Mouse (Mus musculus) C2C12 (cell line): ENCODE measurements around the gene Phkb. TPM values are rescaled to one million over a fixed set of nuclear protein-coding genes. Genes with fewer than 3 reads are reported as not detected.
"Not testable (repeated sequence)": the region's sequence is repeated elsewhere in the genome, so short reads cannot be mapped to it uniquely, and the experiment has no call there.

ENCODE experiments used
- H3K27me3 ChIP-seq: one replicate; pipeline ENCODE4 v1.6.1; 2011; ENCODE audit not compliant: control insufficient read depth, insufficient read depth, insufficient read length
- H3K36me3 ChIP-seq: one replicate; pipeline ENCODE4 v1.6.1; 2011; ENCODE audit not compliant: control insufficient read depth, insufficient read depth
- H3K4me3 ChIP-seq: one replicate; pipeline ENCODE4 v1.5.1; 2011; ENCODE audit warnings: mild to moderate bottlenecking, control low read depth; ENCODE audit not compliant: poor library complexity, insufficient read depth, severe bottlenecking
- H3K79me2 ChIP-seq: one replicate; pipeline ENCODE4 v1.6.1; 2011; ENCODE audit not compliant: control insufficient read depth, insufficient read depth
- H3K79me3 ChIP-seq: one replicate; pipeline ENCODE4 v1.6.1; 2011; ENCODE audit warnings: low read depth, control low read depth
- H3ac ChIP-seq: one replicate; pipeline ENCODE3; 2011; ENCODE audit warnings: low read depth; ENCODE audit not compliant: control insufficient read depth, insufficient read length
- CEBPB ChIP-seq: IDR thresholded peaks from one replicate; pipeline ENCODE4 v1.6.1; 2011; ENCODE audit warnings: low read depth, mild to moderate bottlenecking, control low read depth, moderate library complexity
- CTCF ChIP-seq: IDR thresholded peaks from one replicate; pipeline ENCODE4 v1.5.1; 2011; ENCODE audit not compliant: control insufficient read depth, insufficient read depth, insufficient read length
- FOSL1 ChIP-seq: IDR thresholded peaks from one replicate; pipeline ENCODE4 v1.8.0; 2011; ENCODE audit warnings: mild to moderate bottlenecking, low read length; ENCODE audit not compliant: poor library complexity, insufficient read depth, severe bottlenecking
- MAX ChIP-seq: IDR thresholded peaks from one replicate; pipeline ENCODE4 v1.6.1; 2011; ENCODE audit warnings: mild to moderate bottlenecking, control low read depth
- MYOD1 ChIP-seq: IDR thresholded peaks from one replicate; pipeline ENCODE4 v1.6.1; 2011; ENCODE audit warnings: low read depth; ENCODE audit not compliant: control insufficient read depth, insufficient read length
- MYOG ChIP-seq: IDR thresholded peaks from one replicate; pipeline ENCODE4 v1.6.1; 2011; ENCODE audit not compliant: control insufficient read depth, insufficient read length; ENCODE audit errors: extremely low read depth
- USF1 ChIP-seq: IDR thresholded peaks from one replicate; pipeline ENCODE4 v1.6.1; 2011; ENCODE audit warnings: low read depth, mild to moderate bottlenecking, control low read depth, moderate library complexity
- polyA plus RNA-seq: library from polyadenylated mRNA; unstranded; fragments of >200 nt; fragmentation: generic; extraction: Trizol; gene quantifications from one replicate; pipeline ENCODE4 v1.2.1, GENCODE M21; 2012; ENCODE audit warnings: missing spikeins

Phkb gene
- polyA plus RNA-seq, 1 experiment: 7.0 TPM

DNA sequence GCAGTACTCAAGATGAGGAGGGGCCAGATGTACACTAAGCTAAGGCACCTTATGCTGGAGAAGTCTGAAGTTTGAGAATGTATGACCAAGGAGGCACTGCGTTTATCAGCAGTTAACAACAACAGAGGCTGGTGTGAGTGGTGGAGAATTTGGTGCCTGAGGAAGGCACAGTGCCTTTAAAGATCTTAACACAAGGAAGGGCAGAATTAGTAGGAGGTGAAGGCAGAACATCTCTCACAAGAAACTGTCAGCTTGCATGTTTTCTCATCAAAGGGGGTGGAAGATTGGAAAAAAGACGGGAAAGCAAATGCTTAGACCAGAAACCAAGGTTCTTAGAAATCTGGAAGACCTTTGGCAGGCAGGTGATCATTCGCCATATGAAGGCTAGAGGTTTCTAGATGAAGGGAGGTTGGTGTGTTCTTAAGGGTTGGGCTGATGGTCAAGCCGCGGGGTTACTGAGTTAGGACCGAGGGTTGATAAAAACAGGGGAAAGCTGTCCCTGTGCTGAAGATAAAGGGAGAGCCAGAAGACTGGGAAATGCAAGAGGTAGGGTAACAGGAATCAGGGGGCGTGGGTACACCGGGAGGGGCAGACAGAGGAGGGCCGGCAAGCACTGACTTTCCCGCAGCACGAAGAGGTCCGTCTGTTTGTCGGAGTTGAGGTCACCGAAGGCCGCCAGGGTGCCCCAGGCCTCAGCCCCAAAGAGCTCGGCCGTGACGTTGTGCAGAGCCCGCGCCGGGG lies 673 bp upstream of the Phkb start:
- TF ChIP-seq CEBPB (no peak), CTCF (no peak), FOSL1 (no peak), MYOG (no peak), USF1 (no peak), MAX (no peak), MYOD1 (no peak)
- Histone ChIP-seq H3K4me3 (peak overlapping the region; percentile 84), H3K79me2 (peaks cover 28% of the 10 kb centered on the region), H3K36me3 (peaks cover 21% of the 10 kb centered on the region), H3K79me3 (peaks cover 4% of the 10 kb centered on the region), H3K27me3 (no peaks in the 10 kb centered on the region), H3ac (peak overlapping the region; percentile 100)

DNA sequence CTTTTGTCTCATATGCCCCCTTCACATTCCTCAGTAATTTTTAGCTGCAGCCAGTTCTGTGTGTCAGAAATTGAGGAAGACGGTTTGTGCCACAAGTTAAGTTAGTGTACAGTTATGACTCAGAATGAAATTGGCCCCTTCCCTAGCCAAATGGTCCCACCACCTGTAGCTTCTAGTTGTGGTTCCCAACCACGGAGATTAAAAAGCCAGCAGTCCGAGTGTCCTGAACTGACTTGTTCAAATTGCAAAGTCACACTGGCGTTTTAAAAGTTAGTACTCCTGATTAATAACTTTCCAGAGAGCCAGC lies 683 bp downstream of the Phkb start:
- peaks cover 12% of the 10 kb centered on the region for H3K36me3 ChIP-seq
- peaks cover 28% of the 10 kb centered on the region for H3K79me2 ChIP-seq
- TF ChIP-seq USF1 (no peak), MAX (no peak), MYOD1 (no peak), CEBPB (no peak), FOSL1 (no peak), MYOG (no peak), CTCF (no peak)
- no peaks in the 10 kb centered on the region for H3K27me3 ChIP-seq
- H3K79me3 ChIP-seq: peaks cover 4% of the 10 kb centered on the region
- peak overlapping the region; percentile 100 for H3ac ChIP-seq
- H3K4me3 ChIP-seq: peak overlapping the region; percentile 84

DNA sequence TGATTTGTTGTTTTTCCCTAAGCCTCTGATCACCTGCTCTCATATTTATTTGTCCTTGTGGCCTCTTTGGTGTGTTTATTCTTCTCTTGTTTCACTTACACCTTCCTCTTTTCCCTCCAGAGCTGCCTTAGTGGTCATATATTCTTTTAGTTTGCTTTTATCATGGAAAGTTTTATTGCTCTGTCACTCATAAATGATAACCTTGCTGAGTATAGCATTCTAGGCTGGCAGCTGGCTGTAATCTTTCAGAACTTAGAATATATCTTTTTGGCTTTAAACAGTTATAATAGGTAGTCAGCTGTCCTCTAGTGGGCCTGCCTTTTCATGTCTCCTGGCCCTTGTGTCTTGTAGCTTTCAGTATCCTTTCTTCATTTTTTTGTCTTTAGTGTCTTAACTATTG lies 5.1 kb downstream of the Phkb start:
- no peak overlapping the region for H3ac ChIP-seq
- no peaks in the 10 kb centered on the region for H3K79me3 ChIP-seq
- H3K36me3 ChIP-seq: no peaks in the 10 kb centered on the region
- no peak overlapping the region for H3K4me3 ChIP-seq
- TF ChIP-seq CTCF (no peak), MAX (no peak), MYOG (no peak), USF1 (no peak), CEBPB (no peak)
- H3K79me2 ChIP-seq: peaks cover 12% of the 10 kb centered on the region
- no peaks in the 10 kb centered on the region for H3K27me3 ChIP-seq

DNA sequence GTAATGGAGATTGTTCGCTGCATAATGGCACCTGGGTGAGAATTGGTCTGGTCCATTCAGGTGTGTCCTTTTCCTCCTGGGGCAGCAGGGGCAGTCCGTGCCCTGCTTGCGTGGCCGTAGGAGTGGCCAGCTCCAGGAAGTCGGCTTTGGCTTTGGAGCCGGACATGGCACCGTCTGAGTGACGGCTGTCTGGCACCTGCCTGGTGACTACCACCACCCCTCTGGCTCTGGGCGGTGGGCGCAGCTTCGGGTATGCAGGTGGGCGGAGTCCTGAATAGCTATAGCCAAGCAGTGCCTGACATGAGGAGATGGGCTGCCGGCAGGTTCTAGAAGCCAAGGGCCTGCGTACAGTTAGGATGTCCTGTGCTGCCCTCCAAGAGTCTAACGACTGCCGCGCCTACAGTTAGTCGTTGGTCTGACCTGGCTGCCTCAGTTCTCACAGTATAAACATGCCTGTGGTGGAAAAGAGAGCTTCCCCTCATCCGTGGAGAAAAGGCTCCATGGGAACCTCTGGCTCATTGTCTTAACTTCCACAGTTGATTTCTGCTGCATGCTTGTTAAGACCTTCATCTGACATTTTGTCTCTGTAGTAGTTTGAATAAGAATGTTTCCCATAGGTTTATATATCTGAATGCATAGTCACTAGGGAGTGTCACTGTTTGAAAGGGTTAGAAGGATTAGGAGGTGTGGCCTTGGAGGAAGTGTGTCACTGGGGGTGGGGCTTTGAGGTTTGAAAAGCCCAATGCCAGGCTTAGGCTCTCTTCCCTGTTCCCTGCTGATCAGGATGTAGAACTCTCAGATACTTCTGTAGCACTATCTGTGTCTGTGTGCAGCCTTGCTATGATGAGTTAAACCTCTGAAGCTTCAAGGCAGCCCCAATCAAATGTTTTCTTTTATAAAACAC lies 13.7 kb downstream of the Phkb start:
- Histone ChIP-seq H3K36me3 (no peaks in the 10 kb centered on the region), H3K27me3 (no peaks in the 10 kb centered on the region), H3K79me2 (no peaks in the 10 kb centered on the region), H3ac (no peak overlapping the region), H3K4me3 (no peak overlapping the region), H3K79me3 (no peaks in the 10 kb centered on the region)
- TF ChIP-seq MAX (no peak), CEBPB (no peak), CTCF (no peak)

DNA sequence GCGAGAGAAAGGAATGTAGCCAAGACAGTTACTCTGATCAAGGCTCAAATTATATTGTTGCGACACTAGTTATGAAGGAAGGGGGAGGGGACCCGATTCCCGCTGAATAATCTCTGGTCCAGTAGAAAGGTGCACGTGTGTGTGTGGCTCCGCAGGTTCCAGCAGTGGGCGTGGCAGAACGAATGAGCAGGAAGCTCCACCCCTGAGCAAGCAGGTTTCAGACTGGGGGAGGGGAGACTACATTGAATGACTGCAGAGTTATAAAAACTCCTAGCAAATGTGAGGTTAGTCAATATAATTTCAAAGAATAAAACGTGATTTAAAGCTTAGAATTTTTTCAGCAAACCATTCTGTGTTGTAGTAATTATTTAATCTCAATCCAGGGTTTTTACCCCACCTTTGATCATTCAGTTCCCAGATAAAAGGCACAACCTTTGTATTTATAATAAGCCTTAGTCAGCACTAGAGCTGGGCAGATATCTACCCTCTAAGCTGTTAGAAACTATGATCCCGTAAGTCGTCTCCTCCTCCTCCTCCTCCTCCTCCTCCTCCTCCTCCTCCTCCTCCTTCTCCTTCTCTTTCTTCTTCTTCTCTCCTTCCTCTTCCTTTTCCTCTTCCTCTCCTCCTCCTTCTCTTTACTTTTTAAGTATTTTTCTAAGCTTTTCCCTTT lies 16.6 kb downstream of the Phkb start:
- H3ac ChIP-seq, H3K4me3 ChIP-seq, H3K27me3 ChIP-seq, H3K79me3 ChIP-seq, H3K36me3 ChIP-seq, H3K79me2 ChIP-seq: not testable (repeated sequence)

DNA sequence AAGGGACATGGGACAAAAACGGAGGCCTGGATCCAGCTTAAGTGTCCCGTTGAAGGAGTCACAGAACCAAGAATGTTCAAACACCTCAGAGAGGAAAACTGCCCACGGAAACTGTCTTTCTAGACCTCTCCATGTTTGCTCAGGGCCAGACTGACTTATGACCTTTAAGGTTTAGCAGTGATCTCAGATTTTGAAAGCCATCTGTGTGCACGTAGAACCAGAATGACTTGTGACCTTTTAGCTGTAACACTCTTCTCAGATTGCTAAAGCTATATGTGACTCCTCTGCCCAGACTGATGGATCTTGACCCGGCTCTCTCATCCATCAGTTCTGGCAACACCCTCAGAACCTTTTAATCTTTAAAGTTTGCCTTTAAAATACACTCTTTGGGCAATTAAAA lies 19.9 kb downstream of the Phkb start:
- Histone ChIP-seq H3K79me2 (no peaks in the 10 kb centered on the region), H3K36me3 (no peaks in the 10 kb centered on the region), H3K27me3 (no peaks in the 10 kb centered on the region), H3K4me3 (no peak overlapping the region), H3K79me3 (no peaks in the 10 kb centered on the region), H3ac (no peak overlapping the region)
- TF ChIP-seq CTCF: no peak
- TF ChIP-seq CEBPB: no peak
- TF ChIP-seq FOSL1: no peak
- TF ChIP-seq MYOD1: no peak
- no peak for TF ChIP-seq MYOG
